Mouse (Mus musculus): ENCODE measurements around the gene Msl1. TPM values are rescaled to one million over a fixed set of nuclear protein-coding genes. Genes with fewer than 3 reads are reported as not detected.
A peak's percentile ranks its signal among the peaks of the same experiment; 100 is the strongest.

Gene Msl1
- polyA plus RNA-seq, 1 experiment, result 99.1 TPM

GRCm38 (mm10) chr11:98766346-98766745 is 29.0 kb upstream of the Msl1 start:
- Histone ChIP-seq H3K27ac (ENCODE audit: insufficient read depth, low read length) (no peak overlapping the region), H3K4me1 (ENCODE audit: control insufficient read depth, insufficient read depth, low read length) (peaks cover 50% of the 10 kb centered on the region), H3K4me3 (replicated peaks; ENCODE audit: insufficient read depth, low read depth, low read length) (no peak overlapping the region), H3K27me3 (ENCODE audit: control insufficient read depth, insufficient read depth, low read length) (no peaks in the 10 kb centered on the region)
- WGBS, result 8% methylated on average over 2 of the region's 2 CpGs
- peak in 1 of 2 experiments; percentile 40 for DNase-seq
- TF ChIP-seq CTCF (IDR thresholded peaks at IDR 0.05; ENCODE audit: borderline replicate concordance, insufficient read depth, low read depth, low read length), result no peak
- TF ChIP-seq POLR2A (IDR thresholded peaks at IDR 0.05; ENCODE audit: borderline replicate concordance, insufficient read depth, low read length), result no peak

GRCm38 (mm10) chr11:98766816-98767215 is 28.5 kb upstream of the Msl1 start:
- 6% methylated on average over 5 of the region's 5 CpGs for WGBS
- Histone ChIP-seq H3K27ac (ENCODE audit: insufficient read depth, low read length) (no peak overlapping the region), H3K27me3 (ENCODE audit: control insufficient read depth, insufficient read depth, low read length) (no peaks in the 10 kb centered on the region), H3K4me3 (replicated peaks; ENCODE audit: insufficient read depth, low read depth, low read length) (no peak overlapping the region), H3K4me1 (ENCODE audit: control insufficient read depth, insufficient read depth, low read length) (peaks cover 54% of the 10 kb centered on the region)
- TF ChIP-seq CTCF (IDR thresholded peaks at IDR 0.05; ENCODE audit: borderline replicate concordance, insufficient read depth, low read depth, low read length), result no peak
- no peak for TF ChIP-seq POLR2A (IDR thresholded peaks at IDR 0.05; ENCODE audit: borderline replicate concordance, insufficient read depth, low read length)
- peak in 1 of 2 experiments; percentile 37 for DNase-seq

- no peaks in the 10 kb centered on the region for H3K27me3 ChIP-seq (ENCODE audit: control insufficient read depth, insufficient read depth, low read length)
- DNase-seq, result peak in 1 of 2 experiments; percentile 42
- H3K4me1 ChIP-seq (ENCODE audit: control insufficient read depth, insufficient read depth, low read length), result peaks cover 55% of the 10 kb centered on the region
- 23% methylated on average over 9 of the region's 9 CpGs for WGBS
- TF ChIP-seq POLR2A (IDR thresholded peaks at IDR 0.05; ENCODE audit: borderline replicate concordance, insufficient read depth, low read length) (peak; percentile 23; the same call in 1 of the 2 replicates), CTCF (IDR thresholded peaks at IDR 0.05; ENCODE audit: borderline replicate concordance, insufficient read depth, low read depth, low read length) (no peak)
- H3K4me3 ChIP-seq (replicated peaks; ENCODE audit: insufficient read depth, low read depth, low read length), result no peak overlapping the region
- H3K27ac ChIP-seq (ENCODE audit: insufficient read depth, low read length), result no peak overlapping the region
These were observed 28.0 kb upstream of the Msl1 start for GRCm38 (mm10) chr11:98767276-98767675.

GRCm38 (mm10) chr11:98767713-98768112 is 27.6 kb upstream of the Msl1 start:
- TF ChIP-seq CTCF (IDR thresholded peaks at IDR 0.05; ENCODE audit: borderline replicate concordance, insufficient read depth, low read depth, low read length) (no peak), POLR2A (IDR thresholded peaks at IDR 0.05; ENCODE audit: borderline replicate concordance, insufficient read depth, low read length) (no peak)
- no peaks in the 10 kb centered on the region for H3K27me3 ChIP-seq (ENCODE audit: control insufficient read depth, insufficient read depth, low read length)
- no peak overlapping the region for H3K4me3 ChIP-seq (replicated peaks; ENCODE audit: insufficient read depth, low read depth, low read length)
- H3K27ac ChIP-seq (ENCODE audit: insufficient read depth, low read length), result no peak overlapping the region
- peaks cover 55% of the 10 kb centered on the region for H3K4me1 ChIP-seq (ENCODE audit: control insufficient read depth, insufficient read depth, low read length)
- 3% methylated on average over 4 of the region's 4 CpGs for WGBS
- no peak for DNase-seq

GRCm38 (mm10) chr11:98768127-98769006 is 26.9 kb upstream of the Msl1 start:
- peak overlapping the region; percentile 9; the same call in 1 of the 2 replicates for H3K27ac ChIP-seq (ENCODE audit: insufficient read depth, low read length)
- peak; percentile 46 to 69 for DNase-seq
- TF ChIP-seq CTCF (IDR thresholded peaks at IDR 0.05; ENCODE audit: borderline replicate concordance, insufficient read depth, low read depth, low read length), result no peak
- no peak for TF ChIP-seq POLR2A (IDR thresholded peaks at IDR 0.05; ENCODE audit: borderline replicate concordance, insufficient read depth, low read length)
- no peaks in the 10 kb centered on the region for H3K27me3 ChIP-seq (ENCODE audit: control insufficient read depth, insufficient read depth, low read length)
- H3K4me1 ChIP-seq (ENCODE audit: control insufficient read depth, insufficient read depth, low read length), result peaks cover 55% of the 10 kb centered on the region
- 8% methylated on average over 39 of the region's 39 CpGs for WGBS
- H3K4me3 ChIP-seq (replicated peaks; ENCODE audit: insufficient read depth, low read depth, low read length), result no peak overlapping the region

GRCm38 (mm10) chr11:98769007-98769954 is 26.0 kb upstream of the Msl1 start:
- Histone ChIP-seq H3K27ac (ENCODE audit: insufficient read depth, low read length) (no peak overlapping the region), H3K4me1 (ENCODE audit: control insufficient read depth, insufficient read depth, low read length) (peaks cover 55% of the 10 kb centered on the region), H3K27me3 (ENCODE audit: control insufficient read depth, insufficient read depth, low read length) (no peaks in the 10 kb centered on the region), H3K4me3 (replicated peaks; ENCODE audit: insufficient read depth, low read depth, low read length) (no peak overlapping the region)
- peak; percentile 34 to 51 for DNase-seq
- 56% methylated on average over 25 of the region's 25 CpGs for WGBS
- no peak for TF ChIP-seq POLR2A (IDR thresholded peaks at IDR 0.05; ENCODE audit: borderline replicate concordance, insufficient read depth, low read length)
- no peak for TF ChIP-seq CTCF (IDR thresholded peaks at IDR 0.05; ENCODE audit: borderline replicate concordance, insufficient read depth, low read depth, low read length)

- 45% methylated on average over 26 of the region's 26 CpGs for WGBS
- TF ChIP-seq CTCF (IDR thresholded peaks at IDR 0.05; ENCODE audit: borderline replicate concordance, insufficient read depth, low read depth, low read length) (no peak), POLR2A (IDR thresholded peaks at IDR 0.05; ENCODE audit: borderline replicate concordance, insufficient read depth, low read length) (no peak)
- Histone ChIP-seq H3K27me3 (ENCODE audit: control insufficient read depth, insufficient read depth, low read length) (no peaks in the 10 kb centered on the region), H3K4me1 (ENCODE audit: control insufficient read depth, insufficient read depth, low read length) (peaks cover 53% of the 10 kb centered on the region), H3K4me3 (replicated peaks; ENCODE audit: insufficient read depth, low read depth, low read length) (no peak overlapping the region), H3K27ac (ENCODE audit: insufficient read depth, low read length) (no peak overlapping the region)
- DNase-seq, result peak; percentile 45 to 54
These were observed 25.0 kb upstream of the Msl1 start for GRCm38 (mm10) chr11:98770096-98770975.
